In the genomic region with DNA sequence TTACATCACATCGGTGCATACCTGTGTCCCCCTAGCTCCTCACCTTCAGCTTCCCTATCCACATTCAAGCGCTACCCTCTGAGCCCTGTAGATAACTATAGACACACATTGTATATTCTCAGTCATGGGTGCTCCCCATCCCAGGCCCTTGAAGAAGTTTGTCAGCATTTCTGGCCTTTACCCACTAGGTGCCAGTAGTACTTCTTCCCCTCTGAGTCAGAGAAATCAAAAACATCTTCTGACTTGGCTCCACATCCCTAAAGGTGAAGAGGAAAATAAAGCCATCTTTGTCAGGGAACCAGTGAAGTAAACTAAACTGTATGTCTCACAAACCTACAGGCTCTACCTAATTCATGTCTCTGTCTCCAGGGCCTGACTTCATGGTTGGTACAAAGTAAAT, we compare ENCODE assay signal across 22 mouse cellular contexts.
A peak's percentile ranks its signal among the peaks of the same experiment; 100 is the strongest.
DNase-seq lines count a peak whose midpoint lies in the region; ATAC-seq and TF ChIP-seq lines count a peak whose summit lies in the region.
"Had no signal": no experiment of that assay in that cellular context is flagged by ENCODE, and none has a peak within 500 bp of the region (broad histone marks: within the 10 kb centered on the region; RNA-seq: fewer than 3 reads in every experiment).

No protein-coding gene starts in this region.

- in situ Hi-C loops in Patski (cut with MboI; ENCODE audit: low pct_unique_long_range_greater_than_20kb): loop anchor here (10.0 kb wide), 1 partner anchor 163 kb away; no protein-coding TSS in a partner anchor

- H3K4me3 ChIP-seq in gastrocnemius, adult 2 months: no peak overlapping the region
- no peak overlapping the region for H3K4me3 ChIP-seq in left cerebral cortex, adult 2 months
- H3K4me3 ChIP-seq: embryonic facial prominence, embryonic 13.5 days; heart, embryonic 13.5 days; limb, embryonic 12.5 days; liver, embryonic 13.5 days had no signal

- intact Hi-C loops in gastrocnemius, adult 2 months (cut with DNase I): no loop called here
- intact Hi-C loops in left cerebral cortex, adult 2 months (cut with DNase I): no loop called here
- intact Hi-C loops in left cerebral cortex, postnatal 4 days (cut with DNase I): no loop called here

- CTCF ChIA-PET in Patski (lab: Charles Lee): no interaction called here

- no peak for DNase-seq in gastrocnemius, adult 2 months
- DNase-seq in gastrocnemius, postnatal 4 days (ENCODE audit: low spot score in 2 of 2): no peak
- DNase-seq in left cerebral cortex, adult 2 months (ENCODE audit: extremely low spot score in 1 of 2, low spot score in 2 of 2): no peak
- no peak for DNase-seq in left cerebral cortex, postnatal 4 days
- DNase-seq in 3T3-L1 (ENCODE audit: low read depth, low spot score) (peak; percentile 4), Patski (ENCODE audit: low read depth, low spot score) (no peak)
- DNase-seq in thymus, postnatal 0 days (ENCODE audit: low spot score): no peak
- DNase-seq: adrenal gland, adult 8-10 months; B cell, adult 2 months; cerebellum, adult 9-11 months; heart, postnatal 4 days; kidney, adult 8-10 months; kidney, postnatal 25 days; layer of hippocampus, adult 9-11 months; liver, embryonic 13.5 days; right cerebral cortex, postnatal 4 days; thymus, postnatal 25 days had no signal

- peak; percentile 25; the same call in 1 of the 2 replicates for TF ChIP-seq CTCF in gastrocnemius, adult 2 months (IDR thresholded peaks at IDR 0.05)
- TF ChIP-seq CTCF in left cerebral cortex, adult 2 months (IDR thresholded peaks at IDR 0.05): peak; percentile 40
- peak; percentile 53 for TF ChIP-seq CTCF in Patski (IDR thresholded peaks at IDR 0.05)

- no peaks in the 10 kb centered on the region for H3K27me3 ChIP-seq in Patski
- H3K27me3 ChIP-seq: embryonic facial prominence, embryonic 13.5 days; heart, embryonic 13.5 days; limb, embryonic 12.5 days; liver, embryonic 13.5 days had no signal

- POLR2A ChIA-PET in Patski (lab: Charles Lee): no interaction called here

- H3K27ac ChIP-seq in gastrocnemius, adult 2 months: no peak overlapping the region
- H3K27ac ChIP-seq in left cerebral cortex, adult 2 months: no peak overlapping the region
- H3K27ac ChIP-seq: embryonic facial prominence, embryonic 13.5 days; heart, embryonic 13.5 days; limb, embryonic 12.5 days; liver, embryonic 13.5 days had no signal

- no peak for ATAC-seq in Patski
- ATAC-seq: forebrain, embryonic 14.5 days; hindbrain, embryonic 16.5 days had no signal
